Mouse (Mus musculus): ENCODE data around the gene Pald1. TPM values are rescaled to one million over a fixed set of nuclear protein-coding genes. Genes with fewer than 3 reads are reported as not detected.

The Pald1 gene
- total RNA-seq (2021): 10 to 100 TPM; 15.2 to 20.0 TPM

DNA sequence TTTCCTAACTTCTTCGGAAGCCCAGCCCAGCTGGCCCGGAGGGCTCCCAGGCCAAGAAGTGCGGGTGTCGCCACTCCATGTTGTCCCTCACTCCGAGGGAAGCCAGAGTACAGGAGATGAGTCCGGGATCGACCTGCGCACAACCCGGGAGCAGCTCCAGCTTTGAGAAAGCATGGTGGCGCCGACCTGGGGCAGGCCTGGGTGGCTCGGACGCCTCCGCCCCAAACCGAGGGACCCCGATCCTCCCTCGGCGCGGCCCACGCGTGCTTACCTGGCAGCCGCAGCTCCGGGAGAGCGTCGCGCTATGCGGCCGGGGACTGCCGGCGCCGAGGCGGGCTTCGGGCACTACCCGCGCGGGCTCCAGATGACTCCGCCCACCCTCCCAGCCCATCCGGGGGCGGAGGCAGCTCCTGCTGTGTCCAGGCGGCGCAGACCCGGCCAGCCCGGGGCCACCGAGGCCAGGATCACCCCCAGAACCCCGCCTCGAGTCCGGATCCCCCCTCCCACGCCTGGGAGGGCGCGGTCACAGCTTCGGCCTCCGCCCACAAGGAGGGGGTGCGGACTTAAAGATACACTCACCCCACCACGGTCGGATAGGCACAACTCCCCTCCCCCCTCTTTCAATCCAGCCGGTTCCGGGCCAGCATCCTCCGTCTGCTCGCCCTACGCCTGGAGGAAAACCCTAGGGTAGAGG lies at the start of gene Pald1:
Gene Pald1, minus strand, starts transcription at position 510 of the 694 bp plus-strand sequence.
- peak; percentile 34 to 35 for DNase-seq (ENCODE audit: extremely low spot score in 1 of 2, low spot score in 1 of 2)

DNA sequence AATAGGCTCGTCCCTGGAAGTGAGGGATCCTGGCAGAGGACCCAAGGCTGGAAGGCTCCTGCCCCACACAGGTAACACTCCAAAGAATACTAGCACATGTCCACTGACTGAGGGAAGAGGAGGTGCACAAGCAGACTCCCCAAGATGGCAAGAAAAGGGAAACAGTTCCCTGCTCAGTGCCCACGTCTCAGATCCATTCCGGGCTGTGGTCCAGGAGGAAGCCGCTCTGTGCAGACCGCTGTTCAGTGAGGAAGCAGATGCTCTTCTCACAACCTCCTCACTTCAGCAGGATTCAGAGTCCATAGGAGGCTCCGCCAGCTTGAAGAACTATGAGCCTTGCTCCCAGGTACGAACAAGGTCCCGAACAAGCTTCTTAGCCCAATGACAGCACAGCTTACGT lies 48.0 kb upstream of the Pald1 start:
- DNase-seq (ENCODE audit: extremely low spot score in 1 of 2, low spot score in 1 of 2): peak in 1 of 2 experiments; percentile 48

DNA sequence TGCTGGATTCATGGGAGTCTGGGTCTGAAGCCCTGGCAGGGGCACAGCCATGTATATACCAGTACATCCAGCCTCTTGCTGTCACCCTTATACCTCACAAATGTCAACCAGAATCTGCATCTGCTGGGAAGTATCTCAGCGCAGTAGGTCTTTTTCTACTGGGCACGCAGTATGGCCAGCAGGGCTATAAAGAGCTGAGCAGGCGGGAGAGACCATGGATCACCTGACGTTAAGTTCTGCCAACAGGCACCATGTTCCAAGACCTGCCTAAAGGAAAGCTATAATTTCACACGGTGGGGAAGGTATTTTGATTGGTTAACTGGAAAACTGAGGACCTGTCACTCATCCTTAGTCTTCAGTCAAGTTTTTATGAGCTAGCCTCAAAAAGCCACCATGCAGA lies 45.7 kb upstream of the Pald1 start:
- no peak for DNase-seq (ENCODE audit: extremely low spot score in 1 of 2, low spot score in 1 of 2)

DNA sequence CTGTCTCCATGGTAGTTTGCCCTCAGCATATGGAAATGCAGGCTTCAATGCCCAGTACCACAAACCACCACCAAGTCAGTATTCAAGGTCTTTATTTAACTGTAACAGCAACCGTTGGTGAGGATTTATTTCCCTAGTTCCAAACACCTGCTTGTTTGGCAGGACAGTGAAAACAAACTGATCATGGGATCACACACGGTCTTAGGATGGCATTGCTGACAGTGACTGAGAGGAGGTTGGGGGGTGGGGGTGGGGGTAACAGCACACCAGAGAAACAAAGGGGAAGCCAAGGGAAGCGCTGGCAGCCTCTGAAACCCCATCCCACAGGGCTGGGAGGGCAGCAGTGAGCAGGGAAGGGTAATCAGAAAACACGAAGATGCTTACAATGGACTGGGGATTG lies 45.1 kb upstream of the Pald1 start:
- no peak for DNase-seq (ENCODE audit: extremely low spot score in 1 of 2, low spot score in 1 of 2)

DNA sequence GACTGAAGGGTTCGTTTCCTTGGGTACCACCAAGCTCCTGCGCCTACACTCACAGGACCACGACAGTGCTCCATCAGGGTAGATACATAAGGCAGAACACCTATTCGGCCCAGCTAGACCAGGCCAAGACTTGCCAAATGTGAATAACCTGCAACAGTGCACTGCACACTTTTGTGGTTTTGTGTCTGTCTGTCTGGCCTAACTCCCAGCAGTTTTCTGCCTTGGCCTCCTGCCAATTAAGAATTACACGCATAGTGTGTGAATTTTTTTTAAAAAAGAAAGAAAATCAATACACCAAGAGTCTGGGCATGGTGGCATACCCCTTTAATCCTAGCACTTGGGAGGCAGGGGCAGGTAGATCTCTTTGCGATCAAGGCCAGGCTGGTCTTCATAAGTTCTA lies 44.6 kb upstream of the Pald1 start:
- DNase-seq (ENCODE audit: extremely low spot score in 1 of 2, low spot score in 1 of 2): no peak

DNA sequence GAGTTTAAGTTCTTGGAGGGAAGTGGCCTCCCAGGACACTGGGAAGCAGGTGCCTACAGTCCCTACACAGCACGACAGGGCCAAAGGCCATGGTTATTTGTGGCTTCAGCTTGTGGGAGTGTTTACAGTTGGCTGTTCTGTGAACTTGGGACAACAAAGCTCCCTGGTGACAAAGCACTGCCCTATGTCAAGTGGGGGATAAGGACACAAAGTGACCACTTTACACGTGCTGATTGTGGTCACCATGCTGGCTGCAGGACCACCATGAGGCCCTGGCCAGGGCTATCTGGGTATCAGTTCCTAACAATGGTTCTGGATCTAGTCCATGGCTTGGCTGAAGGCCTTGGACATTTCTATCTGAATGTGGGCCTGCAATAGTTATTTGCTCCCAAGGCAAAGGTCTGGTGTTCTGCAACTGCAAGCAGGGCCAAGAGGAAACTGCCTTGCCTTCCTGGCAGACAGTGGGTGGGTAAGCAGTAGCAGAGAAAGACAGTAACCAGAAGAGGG lies 43.0 kb upstream of the Pald1 start:
- no peak for DNase-seq (ENCODE audit: extremely low spot score in 1 of 2, low spot score in 1 of 2)

DNA sequence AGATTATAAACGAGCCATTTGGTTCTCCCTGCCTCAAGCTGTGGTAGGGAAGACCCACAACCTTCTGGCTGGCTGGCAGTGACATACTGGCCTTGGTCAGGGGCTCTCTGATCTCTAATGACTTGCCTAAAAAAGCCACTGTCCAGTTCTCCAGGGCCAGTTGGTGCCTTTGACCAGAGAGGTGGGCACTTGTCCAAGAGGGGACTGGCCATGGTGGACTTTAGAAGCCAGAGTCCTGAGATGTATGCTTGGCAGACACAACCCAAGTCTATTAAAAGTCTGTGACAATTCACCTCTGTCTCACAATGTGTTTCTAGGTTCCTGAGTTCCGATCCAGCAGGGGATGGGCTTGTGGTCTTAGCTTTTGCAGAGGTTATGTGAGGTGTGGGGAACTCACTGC lies 41.7 kb upstream of the Pald1 start:
- DNase-seq (ENCODE audit: extremely low spot score in 1 of 2, low spot score in 1 of 2): no peak

DNA sequence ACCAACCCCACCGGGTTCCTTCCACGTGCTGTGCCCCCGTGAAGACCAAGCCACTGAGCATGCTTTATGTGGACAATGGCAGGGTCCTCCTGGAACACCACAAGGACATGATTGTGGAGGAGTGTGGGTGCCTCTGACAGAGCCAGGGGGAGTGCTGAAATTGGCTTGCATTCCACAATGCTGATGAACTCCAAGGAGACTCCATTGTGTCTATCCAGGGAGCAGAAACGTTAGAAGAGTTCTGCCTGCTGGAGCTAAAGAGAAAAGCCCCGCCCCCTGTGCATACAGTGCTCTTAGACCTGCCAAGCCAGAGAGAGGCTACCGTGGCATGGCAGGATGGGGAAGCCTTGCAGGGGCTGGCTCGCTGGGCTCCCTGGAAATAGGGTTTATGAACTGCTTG lies 41.2 kb upstream of the Pald1 start:
- no peak for DNase-seq (ENCODE audit: extremely low spot score in 1 of 2, low spot score in 1 of 2)

DNA sequence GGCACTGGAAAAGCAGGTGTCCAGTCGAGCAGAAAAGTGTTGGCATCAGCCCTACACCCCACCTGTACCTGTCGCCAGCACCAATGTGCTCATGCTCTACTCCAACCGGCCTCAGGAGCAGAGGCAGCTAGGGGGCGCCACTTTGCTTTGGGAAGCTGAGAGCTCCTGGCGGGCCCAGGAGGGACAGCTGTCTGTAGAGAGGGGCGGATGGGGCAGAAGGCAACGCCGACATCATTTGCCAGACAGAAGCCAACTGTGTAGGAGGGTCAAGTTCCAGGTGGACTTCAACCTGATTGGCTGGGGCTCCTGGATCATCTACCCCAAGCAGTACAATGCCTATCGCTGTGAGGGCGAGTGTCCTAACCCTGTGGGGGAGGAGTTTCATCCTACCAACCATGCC lies 40.0 kb upstream of the Pald1 start:
- DNase-seq (ENCODE audit: extremely low spot score in 1 of 2, low spot score in 1 of 2): peak in 1 of 2 experiments; percentile 39

DNA sequence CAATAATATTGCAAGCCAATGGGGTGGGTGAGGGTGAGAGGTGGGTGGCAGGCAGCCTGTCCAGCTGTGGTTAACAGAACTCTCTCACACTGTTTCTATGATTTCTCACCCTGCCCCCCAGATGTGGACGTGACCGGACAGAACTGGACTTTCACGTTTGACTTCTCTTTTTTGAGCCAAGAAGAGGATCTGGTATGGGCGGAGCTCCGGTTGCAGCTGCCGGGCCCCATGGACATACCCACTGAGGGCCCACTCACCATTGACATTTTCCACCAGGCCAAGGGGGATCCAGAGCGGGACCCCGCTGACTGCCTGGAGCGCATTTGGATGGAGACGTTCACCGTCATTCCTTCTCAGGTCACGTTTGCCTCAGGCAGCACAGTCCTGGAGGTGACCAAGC lies 39.5 kb upstream of the Pald1 start:
- no peak for DNase-seq (ENCODE audit: extremely low spot score in 1 of 2, low spot score in 1 of 2)

DNA sequence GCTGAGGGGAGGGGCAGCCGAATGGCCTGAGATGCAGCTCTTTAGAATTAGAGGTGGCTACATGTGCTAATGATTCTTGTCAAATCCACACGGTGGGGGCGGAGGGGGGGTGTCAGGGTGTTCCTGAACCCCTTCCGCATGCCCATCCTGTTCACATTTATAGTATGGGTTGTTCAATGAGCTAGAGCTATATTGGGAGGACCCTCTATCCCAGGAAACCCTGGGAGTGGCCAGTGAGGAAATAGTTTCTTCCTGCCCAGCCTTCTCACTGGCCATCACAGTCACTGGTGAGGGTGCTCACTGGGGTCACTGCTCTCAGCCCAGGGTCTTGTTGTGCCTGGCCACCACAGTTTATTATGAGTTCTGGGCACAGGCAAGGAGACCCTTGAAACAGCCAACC lies 36.7 kb upstream of the Pald1 start:
- DNase-seq (ENCODE audit: extremely low spot score in 1 of 2, low spot score in 1 of 2): no peak

DNA sequence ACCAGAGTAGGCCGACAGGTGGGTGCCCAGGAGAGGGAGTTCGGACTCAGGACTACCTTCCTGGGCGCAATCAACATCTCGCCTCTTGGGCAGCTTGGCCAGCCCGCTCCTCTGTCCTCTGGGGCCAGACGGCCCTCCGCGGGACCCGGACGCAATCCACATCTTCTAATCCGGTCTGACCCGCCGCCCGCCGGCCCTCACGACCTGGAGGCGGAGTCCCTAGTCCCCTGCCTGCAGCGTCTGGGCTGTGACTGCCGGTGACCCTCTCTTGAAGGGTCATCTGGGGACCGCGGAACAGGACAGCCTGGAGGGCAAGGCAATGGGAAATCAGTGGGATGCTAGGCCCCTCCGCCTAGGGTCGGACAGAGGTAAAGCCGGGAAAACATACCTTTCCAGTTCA lies 35.8 kb upstream of the Pald1 start:
- no peak for DNase-seq (ENCODE audit: extremely low spot score in 1 of 2, low spot score in 1 of 2)

DNA sequence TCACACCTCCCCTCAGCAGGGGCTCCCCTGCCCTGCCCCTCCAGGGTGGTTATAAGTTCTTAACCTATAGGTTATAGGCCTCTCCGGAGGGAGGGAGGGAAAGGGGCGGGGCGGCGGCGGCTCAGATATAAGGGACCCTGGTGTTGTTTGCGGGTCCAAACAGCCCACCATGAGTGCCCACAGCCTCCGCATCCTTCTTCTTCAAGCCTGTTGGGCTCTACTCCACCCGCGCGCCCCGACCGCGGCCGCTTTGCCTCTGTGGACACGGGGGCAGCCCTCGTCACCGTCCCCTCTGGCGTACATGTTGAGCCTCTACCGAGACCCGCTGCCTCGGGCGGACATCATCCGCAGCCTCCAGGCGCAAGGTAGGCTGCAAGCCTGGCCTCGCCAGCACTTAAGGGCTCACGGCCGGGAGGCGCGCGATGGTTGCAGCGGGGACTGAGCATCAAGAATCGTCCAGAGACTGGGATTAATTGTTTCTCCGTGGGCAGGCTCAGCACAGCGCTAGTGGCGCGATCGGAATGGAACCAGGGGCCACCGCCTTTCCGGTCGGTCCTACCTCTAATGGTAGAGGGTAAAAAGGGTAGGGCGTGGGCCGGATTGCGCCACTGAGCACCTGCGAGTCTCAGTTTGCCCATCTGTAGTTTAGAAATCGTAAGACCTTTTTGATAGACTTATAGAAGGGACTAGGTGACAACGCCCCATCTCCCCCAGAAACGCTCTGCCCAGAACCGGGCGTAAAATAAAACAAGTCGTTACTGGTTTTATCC lies 35.0 kb upstream of the Pald1 start:
- no peak for DNase-seq (ENCODE audit: extremely low spot score in 1 of 2, low spot score in 1 of 2)

DNA sequence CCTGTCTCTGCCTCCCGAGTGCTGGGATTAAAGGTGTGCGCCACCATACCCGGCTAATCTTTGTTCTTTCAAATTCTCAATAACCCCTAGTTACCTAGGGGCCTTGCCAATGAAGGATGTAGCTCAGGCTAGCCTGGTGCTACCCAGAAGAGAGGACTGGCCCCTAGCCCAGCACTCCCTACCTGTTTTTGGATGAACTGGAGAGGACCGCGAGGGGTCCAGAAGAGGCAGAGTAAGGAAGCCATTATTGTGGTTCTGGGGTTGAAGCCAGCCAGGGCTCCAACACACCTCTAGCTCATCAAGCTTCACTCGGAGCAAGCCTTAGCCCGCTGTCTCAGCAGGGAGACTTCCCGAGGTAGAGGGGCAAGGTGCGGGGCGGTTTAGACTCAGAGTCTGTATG lies 34.3 kb upstream of the Pald1 start, which contains the start of gene Nodal:
Gene Nodal, plus strand, starts transcription at position 301 of the 400 bp plus-strand sequence.
- DNase-seq (ENCODE audit: extremely low spot score in 1 of 2, low spot score in 1 of 2): no peak

DNA sequence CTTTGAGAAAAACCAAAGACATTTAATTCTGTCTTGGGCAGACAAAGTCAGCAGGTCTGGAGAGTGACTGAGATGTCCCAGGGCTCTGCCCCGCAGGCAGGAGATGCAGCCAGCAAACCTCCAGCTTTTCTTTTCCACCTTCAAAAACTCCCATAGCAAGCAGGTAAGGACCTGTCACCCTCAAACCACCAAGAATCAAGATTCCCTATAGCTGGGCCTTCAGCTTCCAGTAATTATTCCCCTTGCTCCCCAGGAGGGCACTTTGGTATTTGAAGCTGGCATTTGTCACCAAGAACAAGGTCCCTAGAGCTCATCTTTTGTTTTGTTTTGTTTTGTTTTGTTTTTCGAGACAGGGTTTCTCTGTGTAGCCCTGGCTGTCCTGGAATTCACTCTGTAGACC lies 33.7 kb upstream of the Pald1 start:
- DNase-seq (ENCODE audit: extremely low spot score in 1 of 2, low spot score in 1 of 2): no peak

DNA sequence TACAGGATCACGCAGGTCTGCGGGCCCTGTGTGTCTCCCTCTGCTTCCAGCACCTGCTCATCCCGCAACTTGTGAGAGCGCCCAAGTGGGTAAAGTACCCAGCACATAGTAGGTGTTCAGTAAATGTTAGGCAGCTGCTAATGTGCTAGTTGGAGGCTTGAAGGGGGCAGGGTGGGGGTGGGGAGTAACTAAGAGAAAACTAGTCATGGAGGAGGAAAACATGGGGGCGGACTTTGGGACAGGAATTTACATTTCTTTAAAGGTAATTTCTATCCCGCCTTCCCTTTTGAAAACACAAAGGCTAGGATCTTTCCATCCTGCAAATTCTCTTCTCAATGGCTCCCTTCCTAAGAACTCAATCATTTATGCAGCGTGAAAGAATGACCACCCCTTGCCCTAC lies 33.2 kb upstream of the Pald1 start:
- no peak for DNase-seq (ENCODE audit: extremely low spot score in 1 of 2, low spot score in 1 of 2)

DNA sequence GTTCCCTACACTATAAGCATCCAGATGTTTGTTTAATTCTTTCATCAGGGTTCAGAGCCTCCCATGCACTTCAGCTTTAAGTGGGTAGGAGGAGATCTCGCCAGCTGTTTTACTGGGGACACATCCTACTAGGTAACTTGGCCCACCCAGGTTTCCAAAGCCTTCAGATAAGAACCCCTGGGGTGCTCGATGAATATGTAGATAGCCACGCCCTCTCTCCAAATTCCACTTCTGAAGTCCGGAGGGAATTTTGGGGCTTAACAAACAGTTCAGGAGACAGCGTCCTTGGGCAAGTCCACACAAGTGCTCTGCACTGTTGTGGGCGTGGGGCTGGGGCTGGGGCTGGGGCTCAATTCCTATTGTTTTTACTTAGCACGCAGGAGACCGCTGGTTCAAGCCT lies 32.6 kb upstream of the Pald1 start:
- no peak for DNase-seq (ENCODE audit: extremely low spot score in 1 of 2, low spot score in 1 of 2)

DNA sequence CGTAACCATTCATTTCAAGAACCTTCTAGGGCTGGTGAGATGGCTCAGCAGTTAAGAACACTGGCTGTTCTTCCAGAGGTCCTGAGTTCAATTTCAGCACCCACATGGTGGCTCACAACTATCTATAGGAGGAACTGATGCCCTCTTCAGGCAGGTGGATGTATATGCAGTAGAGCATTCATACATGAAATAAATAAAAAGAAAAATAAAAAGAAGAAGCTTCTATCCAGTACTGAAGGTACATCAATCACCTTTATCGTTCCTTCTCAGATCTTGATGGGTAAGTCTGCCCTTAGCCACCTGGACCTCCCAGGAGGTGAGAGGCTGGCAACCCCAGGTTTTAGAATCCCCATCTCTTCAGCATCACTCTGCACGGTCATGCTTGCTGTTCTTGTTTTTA lies 31.9 kb upstream of the Pald1 start:
- no peak for DNase-seq (ENCODE audit: extremely low spot score in 1 of 2, low spot score in 1 of 2)

DNA sequence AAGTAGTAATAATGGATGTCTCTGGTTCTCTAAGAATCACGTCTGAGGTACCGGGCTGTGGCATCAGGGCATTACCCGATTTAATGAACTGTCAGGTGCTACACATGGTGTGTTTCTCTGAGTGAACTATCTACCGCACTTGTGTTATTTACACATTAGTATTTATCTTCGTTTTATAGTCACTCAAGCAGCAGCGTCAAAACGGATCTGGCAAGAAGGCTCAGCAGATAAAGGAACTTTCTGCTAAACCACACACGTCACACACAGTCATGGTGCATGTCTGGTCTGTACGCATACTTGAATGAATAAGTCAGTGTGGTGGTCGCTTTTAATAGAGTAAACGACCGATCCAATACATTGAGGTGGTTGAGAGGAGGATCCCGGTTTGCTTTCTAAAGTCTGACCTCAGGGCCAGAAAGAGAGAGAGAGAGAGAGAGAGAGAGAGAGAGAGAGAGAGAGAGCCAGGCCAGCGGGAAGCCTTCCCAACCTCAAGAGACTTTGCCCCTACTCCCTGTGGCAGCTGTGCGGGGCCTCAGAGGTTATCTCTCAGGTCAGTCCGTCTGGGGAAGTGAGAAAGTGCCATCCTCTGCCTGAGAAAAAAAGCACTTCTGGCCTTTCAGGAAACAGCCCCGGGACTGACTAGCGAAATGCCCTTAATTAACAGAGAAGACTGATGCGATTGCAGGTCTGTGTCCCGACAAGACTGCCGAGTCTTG lies 29.7 kb upstream of the Pald1 start:
- DNase-seq (ENCODE audit: extremely low spot score in 1 of 2, low spot score in 1 of 2): no peak

DNA sequence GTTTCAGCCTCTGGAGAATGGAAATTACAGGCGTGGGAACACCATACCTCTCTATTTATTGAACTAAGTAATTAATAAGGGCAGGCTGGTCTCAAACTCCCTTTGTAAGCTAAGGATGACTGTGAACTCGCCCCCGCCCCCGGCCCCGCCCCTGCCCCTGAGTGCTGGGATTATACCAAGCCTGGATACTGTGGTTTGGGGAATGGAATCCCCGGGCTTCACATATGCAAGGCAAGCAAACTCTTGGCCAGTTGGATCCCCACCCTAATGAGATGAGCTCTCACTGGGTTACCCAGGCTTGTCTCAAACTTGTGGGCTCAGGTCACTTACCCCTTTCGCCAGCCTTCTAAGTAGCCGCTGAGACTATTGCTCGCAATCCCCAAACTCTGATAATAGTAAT lies 26.9 kb upstream of the Pald1 start:
- DNase-seq (ENCODE audit: extremely low spot score in 1 of 2, low spot score in 1 of 2): no peak

DNA sequence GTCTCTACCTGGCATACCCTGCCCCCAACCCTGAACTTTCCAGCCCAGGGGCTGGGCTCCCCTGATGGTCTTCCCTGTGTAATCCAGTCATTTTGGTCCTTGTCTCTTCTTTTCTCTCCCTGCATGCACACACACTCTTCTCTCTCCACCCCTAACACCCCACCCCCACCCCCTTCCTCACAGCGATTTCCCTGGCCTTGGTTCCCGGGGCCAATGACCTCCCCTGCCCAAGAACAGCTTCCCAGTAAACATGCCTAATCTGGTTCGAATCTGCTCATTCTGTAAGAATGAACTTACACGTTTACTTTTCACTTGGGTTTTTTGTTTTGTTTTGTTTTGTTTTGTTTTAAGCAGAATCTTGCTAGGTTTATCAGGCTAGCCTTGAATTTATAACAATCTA lies 26.4 kb upstream of the Pald1 start:
- no peak for DNase-seq (ENCODE audit: extremely low spot score in 1 of 2, low spot score in 1 of 2)

Measured in layer of hippocampus, postnatal 25 days (tissue).